Mouse (Mus musculus) liver, postnatal 0 days (tissue): ENCODE measurements around the gene Gpc5. TPM values are rescaled to one million over a fixed set of nuclear protein-coding genes. Genes with fewer than 3 reads are reported as not detected.

Experiments used
- ATAC-seq: fragments of 200-750 bp; cut with Nextera tagmentation; 2 replicates; pipeline ENCODE4 v1.8.0; 2017; ENCODE audit warnings: mild to moderate bottlenecking, moderate library complexity
- DNase-seq: peaks from one replicate; pipeline ENCODE4 v3.0.0-alpha.2; 2016
- H3K27ac ChIP-seq: fragments of 300-500 bp; sonication (generic); 2 replicates; pipeline ENCODE4 v1.5.1; 2014; ENCODE audit warnings: antibody characterized with exemption, moderate library complexity, mild to moderate bottlenecking, low read depth
- H3K27me3 ChIP-seq: fragments of 300-500 bp; sonication (generic); 2 replicates; pipeline ENCODE4 v1.6.1; 2014; ENCODE audit warnings: low read length, control low read depth, mixed read lengths; ENCODE audit not compliant: insufficient read depth
- H3K36me3 ChIP-seq: fragments of 300-500 bp; sonication (generic); replicated peaks from 2 replicates; pipeline ENCODE4 v1.6.1; 2014; ENCODE audit warnings: mild to moderate bottlenecking, control low read depth, low read length, moderate library complexity, mixed read lengths; ENCODE audit not compliant: insufficient read depth
- H3K4me1 ChIP-seq: fragments of 300-500 bp; sonication (generic); 2 replicates; pipeline ENCODE4 v1.6.1; 2014; ENCODE audit warnings: antibody characterized with exemption, mild to moderate bottlenecking, control low read depth; ENCODE audit not compliant: insufficient read depth
- H3K4me2 ChIP-seq: fragments of 300-500 bp; sonication (generic); 2 replicates; pipeline ENCODE4 v1.6.1; 2014; ENCODE audit warnings: low read depth, mild to moderate bottlenecking, low read length, moderate library complexity, mixed read lengths
- H3K4me3 ChIP-seq: fragments of 300-500 bp; sonication (generic); 2 replicates; pipeline ENCODE4 v1.5.1; 2014; ENCODE audit warnings: low read depth, low read length
- H3K9ac ChIP-seq: fragments of 300-500 bp; sonication (generic); replicated peaks from 2 replicates; pipeline ENCODE4 v1.6.1; 2014; ENCODE audit warnings: mild to moderate bottlenecking, moderate library complexity
- H3K9me3 ChIP-seq: fragments of 300-500 bp; sonication (generic); 2 replicates; pipeline ENCODE4 v1.6.1; 2016; ENCODE audit warnings: mild to moderate bottlenecking, control low read depth, low read length, mixed read lengths
- CTCF ChIP-seq: sonication (generic); IDR thresholded peaks from 2 replicates; pipeline ENCODE4 v1.5.1; 2016; ENCODE audit warnings: antibody characterized with exemption, low read depth
- EP300 ChIP-seq: IDR thresholded peaks from 2 replicates; pipeline ENCODE4 v1.6.1; 2016; ENCODE audit warnings: antibody characterized with exemption, low read depth, mild to moderate bottlenecking
- WGBS: fragments of 180-500 bp; shearing (Covaris S2); extraction: QIAGEN DNeasy Blood & Tissue Kit; methylation state at CpG from one replicate; pipeline ENCODE4 v1.1.7; 2014; ENCODE audit not compliant: insufficient replicate concordance; 5-methylcytosine and 5-hydroxymethylcytosine counted together
- polyA plus RNA-seq: library from polyadenylated mRNA; unstranded; fragments of >200 nt; fragmentation: Nextera tagmentation; extraction: Ambion mirVana; gene quantifications from 2 replicates; pipeline ENCODE4 v1.2.1, GENCODE M21; 2015

Gpc5 gene
- polyA plus RNA-seq, 1 experiment from 2014 or later = not detected

DNA sequence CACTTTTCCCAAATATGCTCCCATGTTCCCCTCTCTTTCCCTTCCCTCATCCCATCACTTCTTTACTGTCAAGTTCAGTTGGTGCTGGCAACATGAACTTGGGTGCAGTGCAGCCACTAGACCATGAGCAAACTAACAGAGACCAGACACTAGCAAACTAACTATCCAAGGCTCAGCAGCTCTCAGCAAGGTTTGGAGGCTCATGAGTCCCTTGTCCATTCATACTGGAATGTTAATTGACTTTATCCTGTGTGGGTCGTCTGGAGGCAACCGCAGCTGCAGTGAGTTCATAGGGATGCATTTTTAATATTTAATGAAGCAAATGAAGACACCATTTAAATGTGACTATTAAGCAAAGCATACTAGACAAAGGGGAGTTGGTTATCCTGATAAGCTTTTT, 1292.6 kb downstream of the Gpc5 start:
- no peak overlapping the region for H3K9ac ChIP-seq
- no peak overlapping the region for H3K27ac ChIP-seq
- ATAC-seq (no peak), DNase-seq (no peak)
- H3K27me3 ChIP-seq = no peaks in the 10 kb centered on the region
- no peaks in the 10 kb centered on the region for H3K36me3 ChIP-seq
- no peak for TF ChIP-seq EP300
- TF ChIP-seq CTCF = no peak
- WGBS = 74% methylated on average over 2 of the region's 2 CpGs
- no peak overlapping the region for H3K4me3 ChIP-seq
- no peak overlapping the region for H3K4me2 ChIP-seq
- no peaks in the 10 kb centered on the region for H3K4me1 ChIP-seq
- no peaks in the 10 kb centered on the region for H3K9me3 ChIP-seq

DNA sequence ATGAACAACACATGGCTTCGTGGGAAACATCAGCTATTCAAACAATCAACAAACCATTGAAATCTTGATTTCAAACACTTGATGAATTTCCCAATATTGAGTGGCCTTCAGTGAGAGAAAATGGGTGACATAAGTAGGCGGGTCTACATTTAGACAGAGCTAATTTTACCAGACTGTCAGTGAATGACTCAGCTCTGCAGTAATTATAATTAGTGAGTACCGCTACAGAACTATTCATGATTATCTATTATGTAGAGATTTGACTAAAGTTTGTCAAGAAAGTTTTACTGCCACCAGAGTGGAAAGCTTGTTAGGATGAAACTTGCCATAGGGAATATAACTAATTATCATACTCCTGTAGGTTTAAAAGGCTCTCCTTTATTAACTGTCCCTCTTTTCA, 1323.5 kb downstream of the Gpc5 start:
- Histone ChIP-seq H3K4me1 (no peaks in the 10 kb centered on the region), H3K36me3 (no peaks in the 10 kb centered on the region), H3K27me3 (no peaks in the 10 kb centered on the region), H3K4me3 (no peak overlapping the region), H3K9me3 (no peaks in the 10 kb centered on the region), H3K9ac (no peak overlapping the region), H3K27ac (no peak overlapping the region), H3K4me2 (no peak overlapping the region)
- DNase-seq = no peak
- ATAC-seq = no peak
- TF ChIP-seq CTCF = no peak
- no peak for TF ChIP-seq EP300
- 71% methylated on average over 3 of the region's 3 CpGs for WGBS

DNA sequence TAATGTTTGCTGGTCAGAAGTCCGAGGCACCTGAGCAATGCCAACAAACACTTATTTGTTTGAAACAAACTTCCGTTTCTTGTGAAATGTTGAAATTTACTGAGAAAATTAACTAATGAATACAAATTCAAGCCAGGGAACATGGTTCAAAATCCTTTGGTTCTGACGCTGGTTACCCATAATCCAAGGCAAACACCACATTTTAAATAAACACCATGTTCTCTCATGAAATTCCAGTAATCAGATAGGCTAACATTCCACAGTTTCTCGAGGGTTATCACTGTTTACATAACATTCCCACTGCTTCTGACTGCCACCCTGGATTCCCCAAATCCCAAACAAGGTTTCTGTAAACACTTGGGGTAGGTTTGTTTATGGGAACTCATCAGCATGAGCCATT, 1356.2 kb downstream of the Gpc5 start:
- peak; percentile 84 for ATAC-seq
- H3K27me3 ChIP-seq = no peaks in the 10 kb centered on the region

DNA sequence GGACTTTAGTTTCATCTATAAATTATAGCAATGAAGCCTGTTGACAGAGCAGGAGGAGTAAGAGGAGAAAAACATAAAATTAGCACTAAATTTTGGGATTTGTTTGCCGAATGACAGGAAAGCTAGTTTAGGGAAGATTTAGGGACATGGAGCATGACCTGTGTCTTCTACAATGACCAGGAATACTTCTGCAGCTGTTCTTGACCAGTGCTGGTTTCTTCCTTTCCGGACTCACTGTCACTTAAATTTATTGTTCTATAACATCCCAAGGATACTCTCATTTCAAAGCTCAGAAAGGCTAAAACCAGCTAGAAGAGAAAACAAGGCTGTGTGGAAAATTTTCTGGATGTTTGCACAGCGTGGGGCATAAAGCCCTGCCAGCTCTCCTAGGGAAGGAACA, 1361.3 kb downstream of the Gpc5 start:
- Histone ChIP-seq H3K27ac (no peak overlapping the region), H3K9ac (no peak overlapping the region), H3K4me1 (0 out of 2 replicates have a peak, but pooled peaks cover 2% of the 10 kb centered on the region), H3K36me3 (no peaks in the 10 kb centered on the region), H3K27me3 (no peaks in the 10 kb centered on the region), H3K4me3 (no peak overlapping the region), H3K9me3 (no peaks in the 10 kb centered on the region), H3K4me2 (no peak overlapping the region)
- no peak for ATAC-seq
- TF ChIP-seq CTCF (no peak), EP300 (no peak)
- WGBS = 71% methylated on average over 3 of the region's 3 CpGs
- no peak for DNase-seq

More for the DNA sequence above, 1356.2 kb downstream of the Gpc5 start:
- Histone ChIP-seq H3K36me3 (no peaks in the 10 kb centered on the region), H3K9me3 (no peaks in the 10 kb centered on the region), H3K4me2 (no peak overlapping the region), H3K27ac (no peak overlapping the region), H3K4me1 (0 out of 2 replicates have a peak, but pooled peaks cover 3% of the 10 kb centered on the region), H3K9ac (no peak overlapping the region), H3K4me3 (no peak overlapping the region)
- TF ChIP-seq EP300 = no peak
- TF ChIP-seq CTCF = no peak
- 29% methylated on average over 4 of the region's 4 CpGs for WGBS
- DNase-seq = no peak

DNA sequence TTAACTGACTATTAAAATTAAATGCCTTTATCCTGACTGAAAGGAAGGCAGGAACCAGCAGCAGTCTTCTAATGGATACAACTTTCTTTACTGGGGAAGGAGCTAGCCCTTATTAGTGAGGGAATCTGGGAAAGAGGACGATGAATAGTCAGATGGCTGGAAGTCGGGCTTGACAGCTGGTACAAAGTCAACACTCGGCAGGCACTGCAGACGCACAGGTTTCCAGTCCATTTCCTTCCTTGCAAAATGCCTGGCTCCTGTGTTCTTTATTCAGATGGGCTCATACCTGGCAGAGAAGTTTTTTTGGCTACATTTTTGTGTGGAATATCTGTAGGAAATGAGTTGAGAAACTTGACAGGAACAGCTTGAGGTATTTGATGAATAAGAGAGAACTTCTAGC, 1364.2 kb downstream of the Gpc5 start:
- Histone ChIP-seq H3K27me3 (no peaks in the 10 kb centered on the region), H3K4me2 (no peak overlapping the region), H3K36me3 (no peaks in the 10 kb centered on the region), H3K27ac (no peak overlapping the region), H3K9me3 (no peaks in the 10 kb centered on the region), H3K4me1 (no peaks in the 10 kb centered on the region), H3K9ac (no peak overlapping the region), H3K4me3 (no peak overlapping the region)
- DNase-seq (no peak), ATAC-seq (no peak)
- WGBS = 53% methylated on average over 4 of the region's 4 CpGs
- TF ChIP-seq EP300 = no peak

DNA sequence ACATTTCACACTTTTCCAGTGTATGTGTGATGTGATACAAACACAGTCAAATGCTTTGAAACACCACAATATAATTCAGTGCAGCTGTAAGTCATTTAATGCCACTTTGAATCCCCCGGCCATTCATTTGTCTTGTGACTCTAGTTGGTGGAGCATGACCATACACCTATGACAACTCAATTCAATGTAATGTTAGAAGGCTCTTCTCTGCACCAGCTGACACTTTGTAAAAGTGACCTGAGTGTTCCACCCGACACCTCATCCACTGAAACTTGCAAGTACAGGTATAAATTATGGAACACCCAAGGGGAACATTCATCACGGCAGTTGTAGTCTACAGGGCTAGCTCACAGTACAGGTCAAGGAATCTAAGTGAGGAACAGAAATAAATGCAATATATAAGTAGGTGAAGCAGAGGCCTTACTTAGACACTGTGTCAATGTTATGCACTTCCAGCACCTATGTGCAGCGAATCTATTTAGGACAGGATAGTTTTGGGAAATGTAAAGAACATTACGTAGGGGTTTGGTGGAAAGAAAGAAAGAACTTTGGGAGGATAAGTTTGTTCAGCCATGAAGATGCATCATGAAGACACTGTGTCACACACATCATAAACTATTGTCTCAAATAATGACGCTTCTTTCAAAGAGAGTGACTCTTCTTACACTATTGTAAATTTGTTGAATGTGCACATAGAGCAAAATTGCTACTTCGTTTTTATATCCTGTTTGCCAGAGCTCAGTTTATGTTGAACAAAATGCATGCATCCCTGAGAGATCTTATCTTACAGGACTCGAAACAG, 1381.6 kb downstream of the Gpc5 start:
- Histone ChIP-seq H3K4me1 (no peaks in the 10 kb centered on the region), H3K9me3 (no peaks in the 10 kb centered on the region), H3K27ac (no peak overlapping the region), H3K36me3 (no peaks in the 10 kb centered on the region), H3K27me3 (no peaks in the 10 kb centered on the region), H3K9ac (no peak overlapping the region), H3K4me2 (no peak overlapping the region), H3K4me3 (no peak overlapping the region)
- ATAC-seq = no peak
- no peak for TF ChIP-seq CTCF
- TF ChIP-seq EP300 = no peak
- WGBS = 74% methylated on average over 8 of the region's 8 CpGs
- DNase-seq = no peak
